Mouse (Mus musculus) lung, postnatal 0 days (tissue): ENCODE data around the gene Fga.

Experiments
- CTCF ChIP-seq: IDR thresholded peaks from 2 replicates; pipeline ENCODE4 v1.5.1; 2016; ENCODE audit warnings: antibody characterized with exemption, mild to moderate bottlenecking
- EP300 ChIP-seq: IDR thresholded peaks from 2 replicates; pipeline ENCODE4 v1.6.1; 2016; ENCODE audit warnings: antibody characterized with exemption, mild to moderate bottlenecking, control low read depth

- TF ChIP-seq CTCF = no peak
- TF ChIP-seq EP300 = no peak
Observed at GRCm38 (mm10) chr3:83039666-83040065, 13.8 kb downstream of the Fga start.
